Mouse (Mus musculus): ENCODE measurements at regions not wholly inside any gene's neighbourhood (a gene's known extent, or its start where the extent isn't known, plus 50 kb on each side); places are given as distances from the start of the nearest gene placed in this dataset.
"Not testable (repeated sequence)": the region's sequence is repeated elsewhere in the genome, so short reads cannot be mapped to it uniquely, and the experiment has no call there.

DNA sequence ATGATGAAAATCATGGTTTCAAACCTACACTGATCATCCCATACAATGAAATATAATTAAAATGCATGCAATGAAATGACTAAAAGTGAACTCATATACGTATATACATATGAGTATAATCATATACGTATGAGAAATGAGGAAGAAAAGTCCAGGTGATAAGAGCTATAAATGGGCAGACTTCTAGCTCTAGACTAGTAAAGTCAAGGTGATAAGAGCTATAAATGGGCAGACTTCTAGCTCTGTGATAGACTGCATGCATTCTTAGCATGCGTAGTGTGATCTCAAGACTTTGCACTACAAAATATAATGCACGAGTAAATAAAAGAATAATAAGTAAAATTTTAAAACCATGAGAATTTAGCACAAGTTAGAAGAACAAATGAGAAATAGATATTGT is 606.2 kb upstream of the Gpc5 start:
- no peak for DNase-seq (ENCODE audit: extremely low spot score)

DNA sequence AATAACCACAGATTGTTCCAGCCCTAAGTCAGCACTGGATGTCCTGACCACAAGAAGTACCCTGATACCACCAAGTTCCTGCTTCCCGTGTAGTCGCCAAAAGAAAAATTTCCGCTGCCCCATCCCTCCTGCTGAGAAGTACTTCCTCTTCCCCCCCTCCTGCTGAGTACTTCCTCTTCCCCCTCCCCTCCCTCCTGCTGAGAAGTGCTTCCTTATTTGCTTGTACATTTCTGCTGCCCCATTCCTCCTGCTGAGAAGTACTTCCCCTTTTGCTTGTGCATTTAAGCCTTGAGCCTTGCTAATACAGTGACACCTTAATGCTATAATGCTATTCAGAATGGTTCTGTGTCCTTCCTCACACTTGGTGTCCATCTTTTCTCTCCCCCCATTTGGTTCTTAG is 598.6 kb upstream of the Gpc5 start:
- not testable (repeated sequence) for DNase-seq (ENCODE audit: extremely low spot score)

DNA sequence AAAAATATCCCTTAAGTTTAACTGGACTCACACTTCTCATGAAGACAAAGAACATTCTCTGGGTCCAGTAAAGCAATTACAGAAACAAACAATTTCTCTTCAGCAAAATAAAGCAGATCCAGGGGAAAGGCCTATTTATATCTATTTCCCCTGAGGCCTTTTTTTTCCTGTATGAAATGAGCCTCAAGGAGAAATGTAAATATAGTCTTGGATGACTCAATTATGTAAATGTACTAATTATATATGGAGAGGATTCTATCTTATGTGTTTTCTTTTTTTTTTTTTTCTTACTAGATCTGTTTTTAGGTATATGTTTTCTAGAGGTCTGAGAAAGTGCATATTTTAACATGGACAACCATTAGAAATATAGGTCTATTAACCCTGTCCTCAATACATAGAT is 587.0 kb upstream of the Gpc5 start:
- DNase-seq (ENCODE audit: extremely low spot score) = no peak

DNA sequence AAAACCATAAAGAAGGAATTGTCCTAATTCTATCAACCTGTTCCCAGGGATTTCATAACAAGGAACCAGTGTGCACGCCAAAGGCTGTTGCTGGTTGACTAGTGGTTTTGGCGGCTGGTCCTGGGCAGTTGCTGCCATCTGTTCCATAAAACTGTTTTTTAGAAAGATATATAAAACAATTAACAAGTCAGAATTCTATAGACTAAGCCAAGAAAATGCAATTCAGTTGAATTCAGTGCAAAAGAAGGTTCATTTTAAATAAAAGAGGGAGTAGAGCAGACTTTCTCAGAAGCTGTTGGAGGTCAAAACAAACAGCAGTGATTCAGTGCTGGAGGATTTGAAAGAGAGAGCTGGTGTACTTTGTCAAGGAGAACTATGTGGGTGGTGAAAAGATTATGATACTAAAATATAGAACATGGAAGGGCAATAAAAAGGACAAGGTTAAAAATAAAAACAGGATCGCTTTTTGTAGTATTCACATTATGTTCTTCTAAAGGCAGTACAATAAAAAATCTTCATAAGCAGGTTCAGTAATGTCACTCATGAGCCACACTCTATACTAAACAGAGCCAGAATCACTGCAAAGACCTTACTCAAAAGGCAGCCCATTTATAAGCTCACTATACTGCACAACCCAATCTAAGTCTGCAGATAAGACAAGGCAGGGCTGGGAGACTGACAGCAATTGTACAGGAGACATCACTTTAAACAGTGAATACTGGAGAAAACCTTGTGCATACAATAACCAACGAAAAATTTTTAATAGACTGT is 543.9 kb upstream of the Gpc5 start:
- DNase-seq (ENCODE audit: extremely low spot score) = no peak

DNA sequence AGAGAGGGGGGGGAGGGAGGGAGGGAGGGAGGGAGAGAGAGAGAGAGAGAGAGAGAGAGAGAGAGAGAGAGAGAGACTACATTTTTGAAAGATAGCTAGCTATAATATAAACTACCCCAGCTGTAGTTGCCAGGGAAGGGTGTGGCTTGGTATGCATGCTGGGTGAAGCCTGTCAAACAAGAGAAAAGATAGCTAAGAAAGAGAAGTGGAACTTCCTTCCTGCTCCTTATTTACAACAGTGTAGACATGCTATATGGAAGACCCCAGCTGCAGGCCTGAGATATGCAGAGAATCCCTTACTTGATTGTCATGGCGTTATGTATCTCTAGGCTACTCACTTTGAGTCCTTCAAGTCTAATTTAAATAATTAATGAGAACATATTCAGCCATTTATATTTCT is 542.9 kb upstream of the Gpc5 start:
- no peak for DNase-seq (ENCODE audit: extremely low spot score)

DNA sequence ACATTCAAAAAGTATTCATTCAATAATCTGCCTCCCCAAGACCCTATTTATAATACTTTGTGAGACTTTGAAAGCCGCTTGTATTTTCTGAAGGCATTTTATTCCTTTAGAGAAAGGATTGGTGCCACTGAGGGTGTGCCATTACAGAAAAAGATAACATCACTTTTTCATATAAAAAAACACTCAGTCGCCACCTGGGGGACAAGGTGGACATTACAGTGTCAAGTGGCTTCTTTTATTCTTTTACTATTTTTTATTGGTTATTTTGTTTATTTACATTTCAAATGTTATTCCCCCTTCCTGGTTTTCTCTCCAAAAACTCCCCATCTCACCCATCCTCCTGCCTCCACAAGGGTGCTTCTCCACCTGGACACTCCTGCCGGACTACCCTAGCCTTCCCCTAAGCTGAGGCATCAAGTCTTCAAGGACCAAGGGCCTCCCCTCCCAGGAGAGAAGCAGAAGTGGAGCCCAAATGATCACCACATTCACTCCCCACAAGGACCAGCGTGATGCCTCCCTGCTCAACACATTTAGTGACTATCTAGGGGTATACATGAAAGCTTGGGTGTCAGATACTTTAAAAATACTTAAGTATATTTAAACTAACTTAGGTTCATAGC is 525.5 kb upstream of the Gpc5 start:
- no peak for DNase-seq (ENCODE audit: extremely low spot score)

DNA sequence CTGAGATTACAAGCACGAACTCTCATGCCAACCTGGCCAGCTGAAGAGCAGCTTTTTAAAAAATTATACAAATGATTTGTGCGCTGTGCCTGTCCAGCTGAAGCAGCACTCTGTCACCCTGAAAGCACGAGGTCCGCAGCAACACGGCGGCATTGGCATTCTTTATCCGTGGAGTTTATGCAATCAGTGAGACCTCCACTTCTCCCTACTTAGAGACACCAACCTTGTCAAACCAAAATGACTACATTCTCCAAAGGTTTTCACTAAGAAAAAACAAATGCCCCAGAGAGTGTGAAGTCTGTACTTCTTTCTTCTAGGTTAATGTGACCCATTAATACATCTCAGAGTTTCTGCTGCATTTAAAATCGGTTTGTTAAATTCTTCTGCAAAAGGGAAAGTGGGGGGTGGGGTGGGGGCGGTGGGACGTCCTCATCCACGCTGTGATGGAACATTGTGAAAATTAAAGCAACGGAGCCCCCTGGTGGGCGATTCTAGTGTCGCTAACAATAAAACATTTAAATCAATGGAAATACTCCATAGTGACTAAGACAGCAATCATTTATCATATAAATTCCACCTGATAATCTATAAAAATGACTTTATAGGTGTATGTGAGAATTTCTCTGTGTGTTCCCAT is 524.2 kb upstream of the Gpc5 start:
- peak; percentile 61 for DNase-seq (ENCODE audit: extremely low spot score)

DNA sequence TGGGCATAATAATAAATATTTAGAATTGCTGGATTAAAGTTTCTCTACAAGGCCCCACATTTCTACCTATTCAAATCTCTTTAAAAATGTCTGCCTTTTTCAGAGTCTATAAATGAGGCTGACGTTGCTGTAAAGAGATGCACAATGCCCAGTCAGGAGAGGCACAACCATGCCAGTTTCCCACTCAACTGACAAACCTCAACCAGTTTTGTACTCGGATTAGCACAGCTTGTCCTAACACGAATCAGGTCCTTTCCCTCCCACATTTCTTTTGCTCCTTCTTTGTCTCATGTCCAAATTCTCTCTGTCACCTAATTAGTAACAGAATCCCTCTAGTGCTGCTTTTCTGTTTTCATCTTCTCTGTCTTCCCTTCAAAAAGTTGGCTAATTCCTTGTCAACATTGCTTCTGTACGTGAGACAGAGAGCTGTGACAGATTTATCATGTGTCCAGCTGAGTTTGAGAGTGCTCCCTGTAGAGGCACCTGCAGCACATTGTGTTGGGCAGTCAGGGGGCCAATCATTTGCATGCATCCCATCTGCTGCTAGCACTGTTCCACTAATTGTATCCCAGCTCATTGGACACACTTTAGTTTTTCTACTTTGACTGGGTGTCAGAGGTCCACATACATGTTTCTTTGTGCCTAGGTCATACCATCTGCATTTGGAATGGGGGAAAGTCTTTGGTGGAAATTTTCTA is 504.5 kb upstream of the Gpc5 start:
- no peak for DNase-seq (ENCODE audit: extremely low spot score)

DNA sequence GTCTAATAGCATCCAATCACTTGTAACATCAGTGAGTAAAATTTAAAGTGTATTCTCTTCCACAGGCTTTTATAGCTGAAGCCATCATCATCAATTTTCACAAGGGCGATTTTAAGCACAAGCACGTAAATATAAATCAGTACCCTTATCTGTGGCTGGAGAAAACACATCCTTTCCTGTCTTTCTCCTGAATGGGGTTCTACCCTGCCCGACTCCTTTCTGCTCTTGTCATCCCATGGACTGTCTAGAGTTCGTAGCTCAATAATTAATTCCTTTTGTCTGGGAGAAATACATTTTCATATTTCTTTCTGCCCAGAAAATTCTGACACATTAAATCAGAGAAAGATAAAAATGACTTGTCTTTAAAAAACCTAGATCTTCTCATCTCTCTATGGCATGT is 482.7 kb upstream of the Gpc5 start:
- no peak for DNase-seq (ENCODE audit: extremely low spot score)

DNA sequence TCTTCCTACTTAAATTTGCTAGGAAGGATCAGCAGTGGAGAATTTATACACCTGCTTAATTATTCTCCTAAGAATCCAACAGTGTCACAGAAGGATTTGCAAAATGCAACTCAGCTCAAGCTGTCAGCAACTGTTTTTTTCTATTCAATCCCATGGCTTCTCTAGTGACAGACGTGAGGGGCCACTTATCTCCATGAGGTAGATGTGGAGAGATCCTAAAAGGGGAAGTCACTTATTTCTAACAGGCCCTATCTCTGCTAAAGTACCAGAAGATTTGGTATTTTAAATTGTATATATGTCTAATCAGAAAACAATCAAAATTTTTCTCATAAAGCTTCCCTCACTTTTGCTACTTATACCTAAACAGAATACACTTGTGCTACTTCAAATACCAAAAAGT is 479.6 kb upstream of the Gpc5 start:
- DNase-seq (ENCODE audit: extremely low spot score) = no peak

DNA sequence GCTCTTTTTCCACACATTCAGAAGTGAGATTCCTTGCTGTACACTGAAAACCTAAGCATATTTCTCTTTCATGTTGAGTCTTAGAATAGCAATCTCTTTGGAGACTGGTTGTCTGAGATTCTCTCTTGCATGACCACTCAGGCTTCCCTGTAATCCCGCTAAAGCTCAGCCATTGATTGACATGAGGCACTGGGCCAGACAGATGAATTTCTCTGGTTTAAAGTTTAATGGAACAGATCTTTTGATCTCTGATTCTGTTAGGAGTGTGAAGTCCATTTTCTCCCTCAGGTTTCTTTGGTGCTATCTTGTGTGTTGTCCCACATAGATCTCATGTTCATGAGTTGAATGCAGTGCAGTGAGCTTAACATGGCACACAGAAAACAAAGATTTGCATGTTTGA is 435.4 kb upstream of the Gpc5 start:
- no peak for DNase-seq (ENCODE audit: extremely low spot score)

DNA sequence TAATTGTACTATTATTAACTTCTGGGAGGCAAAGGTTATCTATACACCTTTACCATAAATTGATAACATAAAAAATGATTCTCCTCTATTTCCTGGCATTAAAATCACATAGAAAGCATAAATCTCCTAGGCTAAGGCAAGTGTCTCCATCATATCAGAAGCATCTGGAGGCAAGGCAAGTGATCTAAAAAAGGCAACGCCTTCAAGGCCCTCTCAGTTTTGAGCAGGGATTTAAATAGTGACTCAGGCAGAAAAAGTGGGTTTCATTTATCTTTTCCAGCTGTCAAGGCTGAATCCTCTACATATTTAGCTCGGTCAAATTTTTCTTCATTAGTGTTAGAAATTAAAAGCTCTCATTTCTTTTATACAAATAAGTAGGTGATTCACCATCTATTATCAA is 430.0 kb upstream of the Gpc5 start:
- DNase-seq (ENCODE audit: extremely low spot score) = no peak

DNA sequence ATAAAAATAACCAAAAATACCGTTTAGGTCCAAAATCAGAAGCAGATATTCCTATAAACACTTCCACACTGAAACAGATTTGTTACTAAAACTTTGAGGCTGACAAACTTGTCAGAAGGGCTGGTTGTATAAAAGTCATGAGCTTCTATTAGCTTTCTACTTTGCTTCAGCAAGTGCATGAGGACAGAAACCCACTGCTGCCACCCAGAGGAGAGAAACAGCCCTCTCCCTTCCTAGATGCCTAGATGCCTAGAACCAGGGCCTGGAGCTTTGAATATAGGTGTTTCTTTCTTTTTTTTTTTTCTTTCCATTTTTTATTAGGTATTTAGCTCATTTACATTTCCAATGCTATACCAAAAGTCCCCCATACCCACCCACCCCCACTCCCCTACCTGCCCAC is 406.9 kb upstream of the Gpc5 start:
- DNase-seq (ENCODE audit: extremely low spot score) = no peak

DNA sequence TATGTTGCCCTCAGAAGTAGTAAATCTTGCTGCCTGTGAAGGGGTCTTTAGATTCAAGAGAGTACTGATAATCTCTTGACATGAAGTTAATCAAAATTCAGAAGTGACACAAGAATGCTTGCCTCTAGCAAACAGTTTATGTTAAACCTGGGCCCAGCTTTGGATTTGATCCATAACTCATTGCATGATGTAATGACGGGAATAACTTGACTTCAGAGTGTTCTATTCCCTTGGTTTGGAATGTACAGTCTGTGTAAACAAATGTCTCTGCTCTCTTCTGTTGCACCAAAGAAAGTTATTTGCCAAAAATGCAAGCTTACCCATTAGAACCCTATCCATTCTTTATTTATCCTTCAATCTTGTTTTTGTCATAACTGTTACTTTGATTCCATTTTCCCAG is 397.1 kb upstream of the Gpc5 start:
- DNase-seq (ENCODE audit: extremely low spot score) = no peak

DNA sequence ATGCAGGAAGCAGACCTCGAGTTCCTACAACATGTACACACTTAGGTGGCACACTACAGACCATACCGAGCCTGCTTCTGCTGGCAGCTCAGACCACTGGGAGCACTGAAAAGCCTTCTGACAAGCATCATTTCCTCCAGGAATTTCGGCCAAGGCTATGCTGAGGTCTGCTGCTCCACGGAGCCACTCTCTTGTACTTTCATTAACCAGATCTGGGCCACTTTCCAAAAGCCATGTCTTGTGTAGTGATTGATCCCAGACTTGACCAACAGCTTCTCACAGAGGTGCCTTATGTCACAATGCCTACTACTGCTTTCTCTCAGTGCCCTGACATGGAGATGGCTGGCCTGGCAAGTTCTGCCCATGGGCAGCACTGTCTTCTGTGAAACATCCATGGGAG is 394.5 kb upstream of the Gpc5 start:
- DNase-seq (ENCODE audit: extremely low spot score) = no peak

DNA sequence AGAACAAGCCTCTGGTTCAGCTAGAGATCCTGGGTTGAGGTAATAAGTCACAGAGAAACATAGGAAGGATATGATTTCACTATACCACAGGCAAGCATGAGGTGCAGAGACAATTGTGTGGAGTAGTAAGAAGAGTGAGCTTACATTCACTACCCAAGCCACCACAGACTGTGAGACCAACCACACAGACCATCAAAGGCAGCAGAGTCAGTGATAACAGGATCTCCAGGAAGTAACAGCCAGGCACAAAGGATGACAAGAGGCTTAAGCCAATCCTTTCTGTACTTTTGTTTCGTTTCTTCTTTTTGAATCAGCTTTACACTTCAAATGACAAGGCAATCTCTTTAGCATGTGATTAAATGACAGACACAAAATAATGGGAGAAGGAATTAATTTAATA is 368.9 kb upstream of the Gpc5 start:
- no peak for DNase-seq (ENCODE audit: extremely low spot score)

DNA sequence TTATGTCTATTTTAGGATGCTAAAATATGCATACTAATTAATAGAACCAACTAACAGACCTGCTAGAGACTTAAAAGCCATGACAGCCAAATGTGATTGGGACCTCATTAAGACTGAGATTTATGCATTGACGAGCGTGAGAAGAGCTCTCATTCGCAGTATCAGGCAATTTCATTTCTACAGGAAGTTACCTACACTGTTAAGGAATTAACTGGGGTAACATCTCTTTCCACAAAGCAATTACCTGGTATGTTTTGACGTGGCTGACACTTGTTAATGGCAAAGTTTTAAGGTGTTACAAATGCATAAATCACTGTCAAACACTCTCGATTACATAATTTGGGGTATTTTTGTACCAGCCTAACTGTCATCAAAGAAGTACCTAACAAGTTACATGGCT is 324.7 kb upstream of the Gpc5 start:
- no peak for DNase-seq (ENCODE audit: extremely low spot score)

DNA sequence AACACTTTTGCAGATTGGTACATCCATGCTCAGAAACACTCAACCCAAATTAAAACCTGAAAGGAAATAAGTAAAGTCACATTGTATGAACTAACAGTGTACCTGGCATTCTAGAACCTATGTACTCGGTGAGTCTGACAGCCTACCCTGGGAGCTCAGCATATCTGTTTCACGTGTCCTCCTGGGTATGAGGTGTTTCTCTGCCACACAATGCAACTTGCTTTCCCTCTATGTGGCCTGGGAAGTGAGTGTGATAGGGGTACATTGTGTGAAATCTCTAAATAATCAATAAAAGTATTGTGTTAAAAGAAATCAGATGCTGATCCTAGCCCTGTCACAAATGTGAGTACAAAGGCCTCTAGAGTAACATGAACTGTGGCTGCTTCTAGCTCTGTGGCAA is 315.3 kb upstream of the Gpc5 start:
- no peak for DNase-seq (ENCODE audit: extremely low spot score)

DNA sequence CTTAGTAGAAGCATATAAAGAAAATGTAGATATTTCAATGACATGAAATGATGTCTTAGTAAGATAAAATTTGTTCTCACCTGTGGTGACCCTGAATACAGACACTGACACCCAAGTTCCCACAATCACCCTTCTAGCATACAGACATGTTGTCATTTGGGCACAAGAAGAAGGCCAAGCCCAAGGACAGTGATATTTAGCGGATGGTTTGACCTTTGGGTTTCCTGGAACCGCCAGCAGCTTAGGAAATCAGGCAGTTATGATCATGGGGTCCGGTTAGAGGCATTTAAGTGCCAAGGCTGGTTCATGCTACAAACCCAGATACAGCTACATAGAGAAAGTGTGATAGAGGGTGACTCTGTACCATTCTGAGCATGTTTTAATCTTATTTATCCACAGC is 310.2 kb upstream of the Gpc5 start:
- no peak for DNase-seq (ENCODE audit: extremely low spot score)

DNA sequence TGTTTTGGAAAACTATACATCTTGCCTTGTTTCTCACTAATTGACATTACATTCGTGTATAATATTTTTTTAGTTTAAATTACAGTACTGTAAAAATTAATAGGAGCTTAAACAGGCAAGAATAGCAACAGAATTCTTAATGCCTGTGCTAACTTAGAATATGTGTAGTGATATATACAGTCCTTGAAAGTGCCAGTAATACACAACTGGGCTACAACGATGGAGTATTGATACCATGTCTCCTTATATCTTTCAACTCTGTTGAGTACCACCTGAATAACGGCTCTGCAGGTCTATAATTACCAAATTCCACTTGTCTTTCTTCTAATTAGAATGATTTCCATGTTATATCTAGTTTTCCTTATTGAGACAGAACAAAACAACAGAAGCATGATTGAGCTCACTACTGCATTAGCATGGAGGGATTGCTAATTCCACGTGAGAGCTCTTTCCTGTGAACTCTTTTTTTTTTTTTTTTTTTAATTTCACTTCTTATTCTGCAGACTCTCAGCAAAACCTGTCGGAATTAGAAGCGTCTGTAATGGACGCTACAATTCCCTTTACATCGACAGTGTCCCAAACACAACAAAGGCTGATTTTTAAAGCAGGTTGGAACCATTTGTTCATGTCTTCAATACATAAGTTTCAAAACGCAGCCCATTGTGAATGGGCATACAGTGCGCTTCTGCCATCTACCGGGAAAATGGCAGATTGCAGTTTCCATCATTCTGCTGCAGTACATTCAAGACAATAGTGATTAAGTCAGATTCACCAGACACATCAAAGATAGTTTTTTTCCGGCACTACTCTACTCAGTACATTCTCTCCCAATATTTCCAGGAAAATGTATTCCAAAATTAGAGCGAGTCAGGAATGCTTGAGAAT is 300.8 kb upstream of the Gpc5 start:
- peak; percentile 78 for DNase-seq (ENCODE audit: extremely low spot score)

DNA sequence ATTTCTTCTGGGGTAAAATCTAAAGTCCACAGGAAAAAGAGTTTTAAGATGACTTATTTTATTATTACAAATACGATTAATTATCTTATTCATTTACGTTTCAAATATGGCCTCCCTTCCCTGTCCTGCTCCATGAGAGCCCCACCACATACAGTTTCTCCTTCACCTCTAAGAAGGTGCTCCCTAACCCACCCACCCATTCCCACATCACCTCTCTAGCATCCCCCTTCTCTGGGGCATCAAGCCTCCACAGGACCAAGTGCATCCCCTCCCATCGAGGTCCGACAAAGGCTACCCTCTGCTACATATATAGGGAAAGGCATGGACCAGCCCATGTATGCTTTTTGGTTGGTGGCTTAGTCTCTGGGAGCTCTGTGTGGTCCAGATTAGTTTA is 300.2 kb upstream of the Gpc5 start:
- no peak for DNase-seq (ENCODE audit: extremely low spot score)

DNA sequence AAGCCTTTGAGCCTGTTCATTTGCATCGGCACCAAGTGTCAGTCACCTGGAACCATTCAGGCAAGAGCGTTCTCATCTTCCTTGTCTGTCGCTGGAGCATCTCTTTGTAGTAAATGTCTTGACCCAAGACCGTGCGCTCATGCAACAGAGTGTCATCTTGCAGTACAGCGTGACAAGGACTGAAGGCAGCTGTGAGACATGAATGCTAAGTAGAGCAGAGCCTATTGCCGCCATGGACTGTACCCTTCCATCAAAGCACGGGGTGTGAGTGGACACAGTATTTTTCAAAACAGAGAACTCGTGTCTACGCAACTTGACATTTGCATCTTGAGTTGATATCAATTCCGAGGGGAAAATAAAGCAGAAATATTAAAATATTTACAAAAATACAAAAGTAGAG is 287.4 kb upstream of the Gpc5 start:
- no peak for DNase-seq (ENCODE audit: extremely low spot score)
